Mouse (Mus musculus): ENCODE data around the gene Cbx4. TPM values are rescaled to one million over a fixed set of nuclear protein-coding genes. Genes with fewer than 3 reads are reported as not detected.
A peak's percentile ranks its signal among the peaks of the same experiment; 100 is the strongest.

Gene Cbx4
- total RNA-seq, 2 experiments from 2014 or later: 6.2 to 9.1 TPM

DNA sequence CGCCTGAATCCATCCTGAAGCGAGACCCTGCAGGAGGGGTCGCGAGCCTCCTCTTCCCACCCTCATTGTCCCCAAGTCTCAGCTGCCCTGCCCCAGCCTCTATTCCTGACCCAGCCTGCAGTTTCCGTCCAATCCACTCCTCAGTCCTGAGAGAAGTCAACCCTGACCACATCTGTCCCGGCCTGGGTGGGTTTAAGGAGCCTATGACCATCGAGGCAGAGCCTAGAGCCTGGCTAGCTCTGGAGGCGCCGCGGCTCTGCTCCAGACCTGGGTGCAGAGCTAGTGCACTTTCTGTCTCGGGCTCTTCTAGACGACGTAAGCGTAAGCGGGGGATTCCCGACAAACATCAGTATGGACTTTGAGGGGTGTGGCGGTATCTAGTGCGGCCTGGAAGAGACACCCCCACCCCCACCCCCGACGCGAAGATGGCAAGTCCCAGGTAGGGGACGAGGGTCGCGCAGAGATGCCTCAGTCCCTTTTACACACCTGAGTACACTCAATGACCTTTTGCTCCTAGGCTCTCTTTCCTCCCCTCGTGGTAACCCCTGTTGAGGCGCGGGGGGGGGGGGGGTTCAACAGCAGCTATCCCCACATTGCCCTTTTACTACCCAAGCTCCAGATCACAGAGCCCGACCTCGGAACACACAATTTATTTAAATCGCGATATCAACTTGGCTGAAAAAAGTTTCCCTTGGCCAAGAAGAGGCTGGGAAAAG, 44.1 kb downstream of the Cbx4 start:
- no peak for DNase-seq

DNA sequence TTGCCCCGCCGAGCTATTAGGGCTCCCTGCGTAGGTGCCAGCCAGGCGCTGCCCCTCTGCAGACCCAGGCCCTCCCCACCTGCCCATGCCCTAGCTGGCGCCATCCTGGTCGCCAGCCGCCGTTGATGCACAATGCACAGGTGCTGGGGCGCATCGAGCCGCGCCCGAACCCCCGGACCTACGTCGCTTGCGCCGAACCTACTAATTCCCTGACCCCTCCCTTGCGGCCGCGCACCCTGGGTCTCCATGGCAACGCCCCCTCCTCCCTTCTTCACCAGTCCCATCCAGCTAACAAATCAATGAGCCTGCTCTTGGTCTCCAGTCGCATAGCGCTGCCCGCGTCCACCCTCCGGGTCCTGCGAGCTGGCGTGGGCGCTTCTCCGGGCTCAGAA, 44.7 kb downstream of the Cbx4 start:
- no peak for DNase-seq

DNA sequence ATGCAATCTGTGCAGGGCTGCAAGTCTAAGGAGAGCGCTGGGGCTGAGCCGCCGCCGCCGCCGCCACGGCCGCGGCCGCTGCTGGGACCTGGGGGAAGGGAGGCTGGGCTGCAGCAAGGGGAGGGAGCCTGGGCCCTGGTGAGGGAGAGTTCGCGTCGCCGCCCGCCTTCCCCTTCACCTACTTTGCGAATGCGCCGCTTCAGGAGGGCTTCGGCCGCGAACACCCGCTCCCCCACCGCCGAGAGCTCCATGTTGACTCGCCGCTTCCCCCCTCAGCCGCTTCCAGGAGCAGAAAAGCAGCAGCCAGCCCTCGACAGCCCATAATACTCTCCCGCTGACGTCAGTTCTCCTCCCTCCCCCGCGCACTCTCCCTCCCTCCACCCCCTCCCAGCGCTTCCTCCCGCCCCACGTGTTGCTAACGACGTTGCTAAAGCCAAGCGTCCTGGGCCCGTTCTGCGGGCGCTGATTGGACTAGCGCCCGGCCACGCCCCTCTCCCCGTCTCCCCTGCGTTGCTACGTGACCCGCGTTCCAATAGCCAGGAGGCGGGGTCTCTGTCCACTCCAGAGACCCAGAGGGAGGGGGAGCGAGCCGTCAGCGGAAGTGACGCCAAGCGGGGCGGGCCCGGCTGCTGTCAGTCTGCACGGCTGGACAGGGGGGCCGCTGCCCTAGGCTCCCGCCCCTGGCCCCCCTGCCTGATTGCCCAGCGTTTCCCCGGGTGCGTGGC, 45.3 kb downstream of the Cbx4 start, which contains the start of gene Cbx8:
Gene Cbx8 (minus strand): TSS at position 370 of the 725 bp plus-strand sequence.
- DNase-seq: peak; percentile 99

DNA sequence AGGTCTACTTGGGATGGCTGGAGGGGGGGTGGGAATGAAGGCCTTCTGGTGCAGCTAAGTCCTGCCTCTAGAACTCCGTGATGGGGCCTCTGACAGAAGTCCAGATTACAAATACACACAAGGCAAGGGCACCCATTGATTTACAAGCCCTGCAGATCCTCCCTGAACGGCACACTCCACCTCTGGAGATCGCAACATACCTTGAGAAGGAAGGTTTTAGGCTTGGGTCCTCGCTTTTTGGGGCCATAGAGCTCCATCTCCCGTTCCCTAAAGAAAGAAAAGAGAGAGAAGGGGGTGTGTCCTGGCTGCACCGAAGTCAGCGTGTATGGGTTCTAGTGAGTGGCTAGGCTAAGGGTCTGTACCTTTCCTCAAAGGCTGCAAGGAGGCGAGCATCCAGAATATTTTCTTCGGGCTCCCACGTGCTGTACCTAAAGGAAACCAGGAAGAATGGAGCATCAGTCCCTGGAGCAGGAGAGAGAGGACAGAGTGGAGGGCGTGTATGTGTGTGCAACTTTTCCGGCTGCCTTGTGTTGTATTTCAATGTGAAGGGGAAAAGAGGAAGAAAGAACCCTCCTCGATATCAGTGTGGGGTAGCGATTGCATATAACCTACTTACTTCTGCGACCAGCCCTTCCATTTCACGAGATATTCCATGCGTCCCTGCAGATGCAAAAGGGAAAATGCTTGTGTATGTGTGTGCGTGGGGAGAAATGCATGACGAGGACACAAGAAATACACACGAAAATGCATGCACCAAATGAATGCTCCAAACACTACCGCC, 46.1 kb downstream of the Cbx4 start:
- no peak for DNase-seq

DNA sequence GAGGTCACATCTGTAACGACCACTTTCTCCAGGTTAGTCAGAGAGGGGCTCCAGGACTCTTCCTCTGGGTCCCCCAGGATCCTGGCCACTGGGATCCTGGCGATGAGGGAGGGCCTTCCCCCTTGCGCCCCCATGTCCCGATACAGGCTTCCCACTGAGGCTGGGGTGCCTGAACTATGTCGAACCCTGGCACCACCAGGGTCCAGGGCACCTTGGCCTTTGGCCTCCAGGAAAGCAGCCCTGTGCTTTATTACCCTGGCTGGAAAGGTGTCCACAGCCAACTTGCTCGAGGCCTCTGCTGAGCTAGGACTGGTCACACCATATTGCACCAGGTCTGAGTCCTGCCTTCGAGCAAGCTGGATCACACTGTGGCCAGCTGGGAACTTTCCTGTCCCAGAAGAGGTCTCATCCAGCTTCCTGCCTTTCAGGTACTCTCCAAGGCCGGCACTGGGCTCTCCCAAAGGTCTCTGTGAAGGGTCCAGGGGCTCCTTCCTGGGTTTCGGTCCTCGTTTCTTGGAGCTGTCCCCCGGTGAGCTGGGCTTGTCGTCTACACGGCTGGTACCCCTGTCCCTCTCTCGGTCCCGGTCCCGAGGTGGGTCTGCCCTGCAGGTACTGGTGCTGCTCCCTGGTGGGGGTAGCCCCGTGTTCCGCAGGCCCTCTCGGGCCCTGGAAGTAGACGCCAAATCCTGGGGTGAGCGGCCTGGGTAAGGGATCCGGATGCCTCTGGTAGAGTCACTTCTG, 47.1 kb downstream of the Cbx4 start:
- DNase-seq: no peak

DNA sequence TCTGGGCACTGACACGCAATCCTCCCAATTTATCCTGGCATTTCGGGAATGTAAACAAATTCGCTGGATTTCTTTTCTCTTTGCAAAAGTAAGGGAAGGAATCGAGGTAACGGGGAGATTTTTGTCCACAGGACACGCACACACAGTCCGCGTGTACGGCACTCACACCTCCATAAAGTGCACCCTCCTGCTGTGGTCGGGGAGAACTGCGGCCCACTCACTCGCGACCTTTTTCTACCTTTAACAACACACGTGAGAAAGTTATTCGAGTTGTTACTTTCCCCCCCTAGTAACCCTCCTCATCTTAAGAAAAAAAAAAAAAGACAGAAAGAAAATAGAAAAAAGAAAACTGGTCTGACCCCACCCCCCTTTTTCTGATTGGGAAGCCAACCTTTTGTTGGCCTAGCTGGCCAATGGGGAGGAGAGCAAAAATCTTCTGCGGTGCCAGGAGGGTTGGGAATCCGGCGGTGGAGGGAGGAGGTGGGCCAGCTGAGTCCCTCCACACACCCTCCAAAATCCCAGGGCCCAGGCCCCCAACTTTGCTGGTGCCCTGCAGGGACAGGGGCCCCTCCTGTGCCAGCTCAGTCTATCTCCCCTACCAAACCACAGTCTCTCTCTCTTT, 48.1 kb downstream of the Cbx4 start:
- DNase-seq: no peak

DNA sequence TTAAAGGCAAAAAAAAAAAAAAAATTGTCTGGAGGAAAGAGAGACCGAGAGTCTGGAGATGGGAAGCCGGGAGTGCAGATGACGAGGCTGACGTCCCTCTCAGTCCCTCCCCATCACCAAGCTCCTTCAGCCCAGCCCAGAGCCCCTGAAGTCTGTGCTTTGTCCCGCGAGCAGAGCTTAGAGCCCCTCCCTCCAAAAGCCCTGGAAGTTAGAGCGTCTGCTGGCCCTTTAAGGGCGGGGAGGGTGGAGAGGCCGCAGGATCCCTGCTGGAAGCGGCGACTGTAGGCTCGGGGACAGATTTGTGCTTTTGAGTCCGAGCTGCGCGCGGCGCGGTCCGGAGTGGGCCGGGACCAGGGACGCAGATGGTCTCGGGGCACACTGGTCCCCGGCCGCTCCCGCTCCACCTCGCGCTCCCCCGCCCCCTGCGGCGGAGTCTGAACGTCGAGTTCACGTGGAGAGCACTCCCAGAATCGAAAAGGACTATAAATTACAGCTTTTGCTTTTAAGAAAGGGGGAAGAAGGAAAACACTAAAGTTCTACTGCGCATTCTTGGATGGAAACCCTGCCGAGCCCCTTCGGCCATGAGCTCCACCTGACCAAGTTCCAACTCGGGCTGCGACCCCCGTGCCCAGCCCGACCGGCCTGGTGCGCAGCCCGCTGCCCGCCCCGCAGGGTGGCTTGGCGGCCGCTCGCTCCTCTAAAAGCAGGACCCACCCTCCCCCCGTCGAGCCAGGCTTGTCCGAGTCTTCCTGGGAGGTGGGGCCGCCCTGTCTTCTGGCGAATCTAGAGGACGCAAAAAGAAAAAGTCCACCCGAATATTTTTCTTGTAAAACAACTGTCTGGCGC, 48.9 kb downstream of the Cbx4 start:
- DNase-seq: no peak

DNA sequence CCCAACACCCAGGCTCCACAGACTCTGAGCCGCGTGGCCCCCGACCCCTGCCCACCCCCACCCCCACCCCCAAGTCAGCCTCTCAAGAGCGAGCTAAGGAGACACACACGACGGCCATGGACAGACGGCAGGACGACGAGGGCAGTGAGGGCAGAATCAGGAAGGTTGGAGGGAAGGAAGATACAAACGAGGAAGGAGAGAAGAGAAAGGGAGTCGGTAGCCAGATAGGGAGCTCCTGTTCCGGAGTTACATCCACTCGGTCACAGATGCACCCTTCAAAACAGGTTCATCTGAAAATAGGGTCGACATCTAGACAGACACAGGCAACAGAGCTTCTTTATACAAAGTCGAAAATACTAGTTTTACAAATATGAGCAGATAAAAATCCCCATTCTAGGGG, 49.6 kb downstream of the Cbx4 start:
- no peak for DNase-seq

DNA sequence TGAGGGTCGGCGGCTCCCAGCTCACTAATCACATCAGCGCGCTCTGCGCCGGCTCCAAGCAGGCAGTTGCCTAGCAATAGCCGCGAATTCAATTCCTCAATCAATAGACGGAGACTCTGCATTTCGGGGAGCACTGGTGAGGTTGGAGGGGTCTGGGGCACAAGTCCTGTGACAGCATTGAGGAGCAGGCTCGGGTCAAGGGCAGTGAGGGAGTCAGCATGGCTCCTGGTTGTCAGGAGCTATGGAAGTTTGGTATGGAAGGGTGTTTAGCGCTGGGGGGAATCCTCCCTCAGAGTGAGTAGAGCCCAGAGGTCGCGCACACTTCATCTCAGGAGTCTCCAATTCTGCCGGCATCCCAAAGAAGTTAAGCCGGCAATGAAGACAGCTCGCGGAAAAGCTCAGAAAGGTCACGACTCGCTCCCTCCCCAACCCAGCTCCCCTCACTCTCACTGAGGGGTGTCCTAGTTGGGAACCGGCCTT, 50.3 kb downstream of the Cbx4 start:
- no peak for DNase-seq

DNA sequence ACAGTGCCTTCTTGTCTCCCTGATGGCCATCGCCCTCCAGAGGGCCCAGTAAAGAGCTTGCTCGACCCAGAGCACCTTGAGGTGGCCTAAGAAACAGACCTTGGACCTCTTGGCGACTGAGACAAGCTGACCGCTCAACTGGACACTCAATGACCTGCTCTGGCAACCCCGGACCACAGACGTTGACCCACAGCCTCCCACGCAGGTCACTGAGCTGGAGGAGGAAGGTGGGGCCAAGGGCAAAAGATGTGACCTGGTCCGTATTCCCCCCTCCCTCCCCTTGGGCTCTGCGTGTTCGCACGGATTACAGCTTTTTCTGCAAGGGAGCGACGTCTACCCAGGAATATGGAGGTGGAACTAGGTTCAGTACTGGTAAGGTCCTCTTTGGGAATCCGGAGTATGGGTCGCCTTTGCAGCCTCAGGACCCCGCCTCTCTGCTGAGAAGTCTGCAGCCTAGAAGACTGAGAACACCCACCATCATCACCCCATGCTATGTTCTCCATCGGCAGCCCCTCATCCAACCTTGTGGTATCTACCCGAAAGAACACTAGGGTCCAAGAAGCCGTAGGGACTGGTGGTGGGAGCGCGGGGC, 50.8 kb downstream of the Cbx4 start:
- no peak for DNase-seq

DNA sequence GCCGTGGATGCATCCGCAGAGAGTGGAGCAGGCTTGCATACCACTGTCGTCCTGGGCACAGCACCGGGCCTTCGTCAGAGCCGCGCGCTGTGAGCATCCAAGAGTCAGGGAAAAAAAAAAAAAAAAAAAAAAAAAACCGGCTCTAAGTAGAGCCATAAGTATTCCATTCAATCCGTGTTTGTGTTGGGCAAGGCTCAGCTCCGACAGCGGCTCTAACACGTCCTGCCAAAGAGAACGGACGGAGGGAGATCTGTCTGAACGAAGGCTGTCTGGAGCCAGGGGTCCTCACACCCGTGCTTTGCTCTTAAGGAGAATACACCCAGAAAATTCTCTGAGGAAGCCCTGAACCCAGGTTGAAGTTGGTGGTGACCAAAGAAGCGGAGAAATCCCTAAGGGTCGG, 51.4 kb downstream of the Cbx4 start:
- DNase-seq: no peak

DNA sequence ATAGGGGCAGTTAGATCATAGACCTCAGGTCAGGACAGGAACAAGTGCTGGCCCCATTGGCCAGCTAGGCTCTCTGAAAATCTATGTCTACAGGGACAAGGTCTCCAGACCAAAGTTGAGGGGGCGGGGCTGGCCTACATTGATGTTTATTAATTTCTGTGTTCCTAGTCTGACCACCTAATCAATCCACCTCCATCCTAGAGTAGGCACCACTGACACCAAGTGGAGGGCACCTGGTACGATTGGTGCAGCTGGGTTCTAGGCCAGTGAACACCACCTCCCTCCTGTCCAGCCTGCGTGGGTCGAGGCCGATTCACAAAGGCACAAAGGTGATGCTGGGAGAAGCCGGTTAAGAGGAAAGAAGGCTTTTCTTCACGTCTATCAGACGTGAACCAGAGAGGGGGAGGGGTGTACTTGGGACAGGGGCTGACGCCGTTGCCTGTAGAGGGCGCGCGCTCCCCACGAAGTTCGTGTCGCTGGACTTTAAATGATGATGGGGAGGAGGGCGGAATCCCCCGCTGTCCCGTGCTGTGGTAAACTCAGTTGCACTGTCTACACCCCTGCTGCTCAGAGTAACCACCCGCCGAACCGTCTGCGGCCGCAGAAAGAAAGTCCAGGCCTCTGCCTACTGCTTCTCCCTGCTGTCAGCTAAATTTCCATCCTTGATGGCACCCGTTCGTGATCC, 52.0 kb downstream of the Cbx4 start:
- DNase-seq: peak; percentile 91

Other genes starting within 250 kb of the Cbx4 start
- gene Rbfox3, start 174.6 kb downstream of the Cbx4 start, total RNA-seq (2021): under 1 TPM; 0.26 to 0.63 TPM
- not detected for gene Enpp7, start 98.0 kb downstream of the Cbx4 start, total RNA-seq (2021)
- 1 to 10 TPM; 2.3 to 3.0 TPM for gene Cbx2, start 63.3 kb downstream of the Cbx4 start, total RNA-seq (2021)
- 1 to 10 TPM; 2.3 to 4.7 TPM for gene Cbx8, start 45.3 kb downstream of the Cbx4 start, total RNA-seq (2021)
- 10 to 100 TPM; 17.0 to 17.8 TPM for gene Tbc1d16, start 142.3 kb upstream of the Cbx4 start, total RNA-seq (2021)
- under 1 TPM in 1 of 2 experiments, not detected in 1; 0.31 TPM for gene Ccdc40, start 142.4 kb upstream of the Cbx4 start, total RNA-seq (2021)
- gene Gaa, start 181.7 kb upstream of the Cbx4 start, total RNA-seq (2021): 10 to 100 TPM; 67.7 to 78.6 TPM
- gene Eif4a3, start 213.9 kb upstream of the Cbx4 start, total RNA-seq (2021): 10 to 100 TPM; 74.3 to 75.4 TPM
- 1 to 10 TPM in 1 of 2 experiments, under 1 TPM in 1; 0.77 to 1.3 TPM for gene Card14, start 221.5 kb upstream of the Cbx4 start, total RNA-seq (2021)

All from gastrocnemius, postnatal 10 days (tissue).